Comparison of ENCODE assay signal across 8 mouse cellular contexts in the genomic region with DNA sequence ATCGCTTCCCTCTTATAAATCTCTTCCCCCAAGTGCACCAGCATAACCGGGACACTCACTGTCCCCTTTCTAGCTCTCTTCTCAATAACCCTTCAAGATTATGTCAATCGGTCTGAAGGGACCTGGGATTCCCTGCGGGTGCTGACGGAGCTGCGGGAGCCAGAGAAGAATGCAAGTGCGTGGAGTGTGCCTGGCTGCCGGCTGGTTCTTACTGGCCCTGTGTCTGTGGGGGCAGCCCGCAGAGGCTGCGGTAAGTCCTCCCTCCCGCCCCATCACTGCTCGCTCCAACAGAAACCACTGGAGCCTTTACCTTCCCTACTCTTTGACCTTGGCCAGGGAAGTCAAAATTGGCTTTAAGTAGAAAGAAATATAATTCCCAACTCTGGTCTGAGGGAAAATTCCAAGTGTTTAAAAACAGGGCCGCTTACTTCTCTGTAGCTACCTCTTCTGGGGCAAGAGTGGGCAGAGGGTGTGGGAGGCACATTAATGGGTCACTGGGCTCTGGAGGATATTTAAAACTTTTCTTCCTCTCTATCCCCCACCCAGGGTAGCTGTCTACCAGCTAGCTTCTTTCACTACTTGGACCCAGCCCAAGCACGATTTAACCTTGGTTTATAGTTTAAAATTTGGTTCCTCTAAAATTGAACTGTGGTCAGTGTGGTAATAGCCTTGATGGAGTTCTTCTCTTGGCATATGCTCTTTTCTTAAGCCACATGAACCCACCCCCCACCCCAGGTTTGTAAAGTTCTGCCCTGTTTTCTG. TPM values are rescaled to one million over a fixed set of nuclear protein-coding genes. Genes with fewer than 3 reads are reported as not detected.
DNase-seq lines count a peak whose midpoint lies in the region; ATAC-seq lines count a peak whose summit lies in the region.

No protein-coding gene starts in this region.

- peak overlapping the region; percentile 50 for H3K4me2 ChIP-seq in embryonic facial prominence, embryonic 12.5 days (replicated peaks)
- H3K4me2 ChIP-seq in limb, embryonic 12.5 days = peak overlapping the region; percentile 55
- peak overlapping the region; percentile 66 for H3K4me2 ChIP-seq in midbrain, embryonic 15.5 days

- H3K36me3 ChIP-seq in embryonic facial prominence, embryonic 12.5 days = no peaks in the 10 kb centered on the region
- H3K36me3 ChIP-seq in limb, embryonic 12.5 days = no peaks in the 10 kb centered on the region
- H3K36me3 ChIP-seq in midbrain, embryonic 15.5 days (replicated peaks) = no peaks in the 10 kb centered on the region

- peaks cover 12% of the 10 kb centered on the region; the same call in 1 of the 2 replicates for H3K27me3 ChIP-seq in embryonic facial prominence, embryonic 12.5 days
- peaks cover 25% of the 10 kb centered on the region for H3K27me3 ChIP-seq in limb, embryonic 12.5 days
- peaks cover 23% of the 10 kb centered on the region for H3K27me3 ChIP-seq in midbrain, embryonic 15.5 days (replicated peaks)

- no peaks in the 10 kb centered on the region for H3K4me1 ChIP-seq in embryonic facial prominence, embryonic 12.5 days
- no peaks in the 10 kb centered on the region for H3K4me1 ChIP-seq in limb, embryonic 12.5 days (replicated peaks)
- H3K4me1 ChIP-seq in midbrain, embryonic 15.5 days = no peaks in the 10 kb centered on the region

- DNase-seq in retina, embryonic 14.5 days (ENCODE audit: low spot score) = peak; percentile 40
- DNase-seq in retina, postnatal 1 day = no peak
- DNase-seq in spleen, adult 18-20 months = no peak
- no peak for DNase-seq in frontal cortex, postnatal 25 days (ENCODE audit: low spot score in 2 of 2)

- H3K4me3 ChIP-seq in embryonic facial prominence, embryonic 12.5 days = peak overlapping the region; percentile 41
- peak overlapping the region; percentile 50 for H3K4me3 ChIP-seq in limb, embryonic 12.5 days (replicated peaks)
- peak overlapping the region; percentile 41 for H3K4me3 ChIP-seq in midbrain, embryonic 15.5 days

- ATAC-seq in embryonic facial prominence, embryonic 12.5 days (ENCODE audit: insufficient number of reproducible peaks, insufficient read depth, low FRiP score, low TSS enrichment) = 0 out of 2 replicates have a peak, but pooled peaks have one; percentile 69
- ATAC-seq in hematopoietic stem cell, adult 5-6 weeks (replicated peaks in 1 of 2; ENCODE audit: insufficient read depth in 1 of 2, low FRiP score in 2 of 2, low TSS enrichment in 1 of 2, low read depth in 1 of 2, poor library complexity in 2 of 2, severe bottlenecking in 2 of 2) = peak; percentile 51 to 64; a peak in 3 of 4 replicates
- peak; percentile 52; the same call in 1 of the 2 replicates for ATAC-seq in limb, embryonic 12.5 days (ENCODE audit: insufficient number of reproducible peaks, insufficient read depth, low FRiP score, low TSS enrichment, low read depth)
- peak; percentile 84 for ATAC-seq in midbrain, embryonic 15.5 days (replicated peaks)

- H3K27ac ChIP-seq in embryonic facial prominence, embryonic 12.5 days = no peak overlapping the region
- H3K27ac ChIP-seq in limb, embryonic 12.5 days = no peak overlapping the region
- no peak overlapping the region for H3K27ac ChIP-seq in midbrain, embryonic 15.5 days

- WGBS in embryonic facial prominence, embryonic 12.5 days = 19% methylated on average over 14 of the region's 14 CpGs
- WGBS in limb, embryonic 12.5 days = 14% methylated on average over 14 of the region's 14 CpGs
- 13% methylated on average over 14 of the region's 14 CpGs for WGBS in midbrain, embryonic 15.5 days

- H3K9me3 ChIP-seq in embryonic facial prominence, embryonic 12.5 days = no peaks in the 10 kb centered on the region
- no peaks in the 10 kb centered on the region for H3K9me3 ChIP-seq in limb, embryonic 12.5 days
- H3K9me3 ChIP-seq in midbrain, embryonic 15.5 days = no peaks in the 10 kb centered on the region

- H3K9ac ChIP-seq in embryonic facial prominence, embryonic 12.5 days = peak overlapping the region; percentile 48
- peak overlapping the region; percentile 48; the same call in 1 of the 2 replicates for H3K9ac ChIP-seq in limb, embryonic 12.5 days (replicated peaks)
- H3K9ac ChIP-seq in midbrain, embryonic 15.5 days = peak overlapping the region; percentile 25; the same call in 1 of the 2 replicates

RNA-seq across cellular contexts. Expression of a gene that starts 0.6 kb away (rescaled TPM):
- polyA plus RNA-seq in embryonic facial prominence, embryonic 12.5 days (2016; fragmentation: Nextera tagmentation; extraction: Ambion mirVana) = 11.6 and 14.1 TPM in 2 replicates
- total RNA-seq in hematopoietic stem cell, adult 5-6 weeks (2017) = 0.19 TPM in 1 of 2 replicates, not detected in the other
- polyA plus RNA-seq in limb, embryonic 12.5 days (2016; fragmentation: Nextera tagmentation; extraction: Ambion mirVana) = 11.2 and 12.4 TPM in 2 replicates
- 7.5 and 9.0 TPM in 2 replicates for polyA plus RNA-seq in midbrain, embryonic 15.5 days (2015; fragmentation: Nextera tagmentation; extraction: Ambion mirVana)

RNA-seq across cellular contexts. Expression of a gene that starts 1.9 kb away (rescaled TPM):
- 1.3 and 2.0 TPM in 2 replicates for polyA plus RNA-seq in embryonic facial prominence, embryonic 12.5 days (2016; fragmentation: Nextera tagmentation; extraction: Ambion mirVana)
- not detected in 2 replicates for total RNA-seq in hematopoietic stem cell, adult 5-6 weeks (2017)
- polyA plus RNA-seq in limb, embryonic 12.5 days (2016; fragmentation: Nextera tagmentation; extraction: Ambion mirVana) = 0.84 and 1.1 TPM in 2 replicates
- polyA plus RNA-seq in midbrain, embryonic 15.5 days (2015; fragmentation: Nextera tagmentation; extraction: Ambion mirVana) = 2.8 and 3.0 TPM in 2 replicates
